Comparison of ENCODE assay signal across 25 mouse cellular contexts in the genomic region with DNA sequence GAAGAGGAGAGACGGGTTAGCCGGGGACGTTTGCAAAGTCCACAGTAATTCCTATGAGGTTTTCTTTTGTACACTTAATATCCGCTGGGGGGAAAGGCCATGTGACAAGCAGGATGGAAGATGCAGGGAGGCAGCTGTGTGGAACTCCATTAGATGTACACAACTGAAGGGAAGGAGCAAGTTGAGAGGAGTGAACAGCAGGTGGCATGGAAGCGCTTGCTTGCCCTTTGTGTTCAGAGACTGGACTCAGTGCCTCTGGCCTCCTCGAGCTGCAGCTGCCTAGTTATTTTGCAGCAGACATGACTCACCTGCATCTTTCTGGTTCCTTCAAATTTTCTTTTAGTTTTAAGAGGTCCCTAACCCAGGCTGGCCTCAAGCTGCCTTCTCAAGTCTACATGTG. TPM values are rescaled to one million over a fixed set of nuclear protein-coding genes. Genes with fewer than 3 reads are reported as not detected.
A peak's percentile ranks its signal among the peaks of the same experiment; 100 is the strongest.
DNase-seq lines count a peak whose midpoint lies in the region; ATAC-seq lines count a peak whose summit lies in the region.
"Had no signal": no experiment of that assay in that cellular context is flagged by ENCODE, and none has a peak within 500 bp of the region (broad histone marks: within the 10 kb centered on the region; RNA-seq: fewer than 3 reads in every experiment).

No protein-coding gene starts in this region.

- no peak overlapping the region for H3K4me2 ChIP-seq in forebrain, embryonic 14.5 days (ENCODE audit: low read length)
- H3K4me2 ChIP-seq in forebrain, embryonic 15.5 days (replicated peaks), result no peak overlapping the region
- H3K4me2 ChIP-seq: embryonic facial prominence, embryonic 13.5 days; limb, embryonic 13.5 days; neural tube, embryonic 13.5 days had no signal

- no peaks in the 10 kb centered on the region for H3K4me1 ChIP-seq in forebrain, embryonic 14.5 days (ENCODE audit: control insufficient read depth, insufficient read depth, low read length)
- no peaks in the 10 kb centered on the region for H3K4me1 ChIP-seq in forebrain, embryonic 15.5 days
- H3K4me1 ChIP-seq: embryonic facial prominence, embryonic 13.5 days; forebrain, embryonic 10.5 days; limb, embryonic 13.5 days; neural tube, embryonic 13.5 days had no signal

- 0 out of 2 replicates have a peak, but pooled peaks cover 5% of the 10 kb centered on the region for H3K36me3 ChIP-seq in forebrain, embryonic 14.5 days (ENCODE audit: control insufficient read depth, insufficient read depth, low read length)
- H3K36me3 ChIP-seq in forebrain, embryonic 15.5 days, result peaks cover 7% of the 10 kb centered on the region; the same call in 1 of the 2 replicates

- H3K27me3 ChIP-seq in forebrain, embryonic 14.5 days (replicated peaks; ENCODE audit: control insufficient read depth, insufficient read depth, low read length), result no peaks in the 10 kb centered on the region
- no peaks in the 10 kb centered on the region for H3K27me3 ChIP-seq in forebrain, embryonic 15.5 days
- H3K27me3 ChIP-seq: embryonic facial prominence, embryonic 13.5 days; limb, embryonic 13.5 days; neural tube, embryonic 13.5 days had no signal

- H3K9me3 ChIP-seq in forebrain, embryonic 14.5 days (replicated peaks; ENCODE audit: control insufficient read depth, low read length), result no peaks in the 10 kb centered on the region
- no peaks in the 10 kb centered on the region for H3K9me3 ChIP-seq in forebrain, embryonic 15.5 days
- H3K9me3 ChIP-seq: embryonic facial prominence, embryonic 13.5 days; forebrain, embryonic 10.5 days; limb, embryonic 13.5 days; neural tube, embryonic 13.5 days had no signal

- H3K27ac ChIP-seq in forebrain, embryonic 14.5 days (ENCODE audit: low read depth, low read length), result no peak overlapping the region
- H3K27ac ChIP-seq in forebrain, embryonic 15.5 days (replicated peaks), result no peak overlapping the region
- H3K27ac ChIP-seq: embryonic facial prominence, embryonic 13.5 days; forebrain, embryonic 10.5 days; left cerebral cortex, adult 2 months; limb, embryonic 13.5 days; neural tube, embryonic 13.5 days had no signal

- H3K9ac ChIP-seq in forebrain, embryonic 14.5 days (ENCODE audit: low read length), result no peak overlapping the region
- no peak overlapping the region for H3K9ac ChIP-seq in forebrain, embryonic 15.5 days (replicated peaks)
- H3K9ac ChIP-seq: embryonic facial prominence, embryonic 13.5 days; limb, embryonic 13.5 days; liver, postnatal 0 days; neural tube, embryonic 13.5 days had no signal

- peak; percentile 11 for DNase-seq in forebrain, embryonic 14.5 days (ENCODE audit: low spot score)
- peak; percentile 6 for DNase-seq in kidney, adult 18-20 months
- DNase-seq in kidney, postnatal 10 days, result no peak
- DNase-seq in retina, postnatal 1 day, result peak; percentile 17
- DNase-seq in retina, embryonic 14.5 days (ENCODE audit: low spot score), result no peak
- no peak for DNase-seq in spleen, postnatal 14 days (ENCODE audit: low spot score in 2 of 2)
- no peak for DNase-seq in adrenal gland, postnatal 14 days
- DNase-seq: B cell, adult 2 months; cerebellum, adult 11-12 months; heart, postnatal 14 days; liver, postnatal 0 days; lung, postnatal 4 days; right cerebral cortex, postnatal 4 days; thymus, adult 18-20 months had no signal

- ATAC-seq in forebrain, embryonic 14.5 days, result no peak
- no peak for ATAC-seq in forebrain, embryonic 15.5 days (replicated peaks)

- WGBS in forebrain, embryonic 14.5 days, result 48% methylated on average over 6 of the region's 6 CpGs
- WGBS in forebrain, embryonic 15.5 days, result 42% methylated on average over 6 of the region's 6 CpGs

- no peak overlapping the region for H3K4me3 ChIP-seq in forebrain, embryonic 14.5 days (ENCODE audit: low read depth, low read length)
- no peak overlapping the region for H3K4me3 ChIP-seq in forebrain, embryonic 15.5 days
- H3K4me3 ChIP-seq: embryonic facial prominence, embryonic 13.5 days; forebrain, embryonic 10.5 days; left cerebral cortex, adult 2 months; limb, embryonic 13.5 days; neural tube, embryonic 13.5 days had no signal

RNA-seq across cellular contexts. Expression of gene Gm10490, which starts 1.1 kb away (rescaled TPM):
- polyA plus RNA-seq in forebrain, embryonic 14.5 days (2014; fragmentation: Nextera tagmentation; extraction: Ambion mirVana), result not detected in 2 replicates
- not detected in 2 replicates for polyA plus RNA-seq in forebrain, embryonic 15.5 days (2015; fragmentation: Nextera tagmentation; extraction: Ambion mirVana)
- not detected in 2 replicates for total RNA-seq in adrenal gland, postnatal 14 days (2021)
- total RNA-seq: heart, postnatal 14 days; left cerebral cortex, adult 2 months; monocyte, adult 5-6 weeks had no signal
- polyA plus RNA-seq: cortical plate, adult 2 months; embryonic facial prominence, embryonic 13.5 days; forebrain, embryonic 10.5 days; intestine, embryonic 14.5 days; limb, embryonic 13.5 days; liver, postnatal 0 days; neural tube, embryonic 13.5 days; urinary bladder, adult 2 months had no signal

RNA-seq across cellular contexts. Expression of gene Gm10491, which starts 2.8 kb away (rescaled TPM):
- polyA plus RNA-seq in forebrain, embryonic 14.5 days (2014; fragmentation: Nextera tagmentation; extraction: Ambion mirVana), result not detected in 2 replicates
- not detected in 2 replicates for polyA plus RNA-seq in forebrain, embryonic 15.5 days (2015; fragmentation: Nextera tagmentation; extraction: Ambion mirVana)
- not detected in 2 replicates for total RNA-seq in adrenal gland, postnatal 14 days (2021)
- total RNA-seq: gastrocnemius, adult 8-10 months; heart, postnatal 14 days; left cerebral cortex, adult 2 months; monocyte, adult 5-6 weeks had no signal
- polyA plus RNA-seq: cortical plate, adult 2 months; embryonic facial prominence, embryonic 13.5 days; forebrain, embryonic 10.5 days; intestine, embryonic 14.5 days; limb, embryonic 13.5 days; liver, postnatal 0 days; neural tube, embryonic 13.5 days; urinary bladder, adult 2 months had no signal

RNA-seq across cellular contexts. Expression of gene Pcsk1n, which starts 9.1 kb away (rescaled TPM):
- polyA plus RNA-seq in forebrain, embryonic 14.5 days (2014; fragmentation: Nextera tagmentation; extraction: Ambion mirVana), result 84.4 and 111 TPM in 2 replicates
- polyA plus RNA-seq in forebrain, embryonic 15.5 days (2015; fragmentation: Nextera tagmentation; extraction: Ambion mirVana), result 131 and 141 TPM in 2 replicates
- total RNA-seq in adrenal gland, postnatal 14 days (2021), result 40.3 and 50.2 TPM in 2 replicates
- total RNA-seq: gastrocnemius, adult 8-10 months; heart, postnatal 14 days; monocyte, adult 5-6 weeks had no signal
- polyA plus RNA-seq: liver, postnatal 0 days had no signal

RNA-seq across cellular contexts. Expression of gene Timm17b, which starts 11.3 kb away (rescaled TPM):
- 193 and 227 TPM in 2 replicates for polyA plus RNA-seq in forebrain, embryonic 14.5 days (2014; fragmentation: Nextera tagmentation; extraction: Ambion mirVana)
- 160 and 165 TPM in 2 replicates for polyA plus RNA-seq in forebrain, embryonic 15.5 days (2015; fragmentation: Nextera tagmentation; extraction: Ambion mirVana)
- 83.5 and 99.8 TPM in 2 replicates for total RNA-seq in adrenal gland, postnatal 14 days (2021)

RNA-seq across cellular contexts. Expression of gene Pqbp1, which starts 11.4 kb away (rescaled TPM):
- polyA plus RNA-seq in forebrain, embryonic 14.5 days (2014; fragmentation: Nextera tagmentation; extraction: Ambion mirVana), result 144 and 172 TPM in 2 replicates
- polyA plus RNA-seq in forebrain, embryonic 15.5 days (2015; fragmentation: Nextera tagmentation; extraction: Ambion mirVana), result 207 and 210 TPM in 2 replicates
- 94.6 and 98.0 TPM in 2 replicates for total RNA-seq in adrenal gland, postnatal 14 days (2021)

Comparison
In these comparisons a context has a peak if more than half of its experiments do, and no peak if none do; other contexts are left out.
1. DNase-seq: peak in forebrain, embryonic 14.5 days (single experiment), kidney, adult 18-20 months (single experiment) and retina, postnatal 1 day (single experiment); none in kidney, postnatal 10 days (single experiment), retina, embryonic 14.5 days (single experiment), spleen, postnatal 14 days (0 of 2) and adrenal gland, postnatal 14 days (single experiment).